Mouse (Mus musculus): Measurements from ENCODE around the gene H2afj. TPM values are rescaled to one million over a fixed set of nuclear protein-coding genes. Genes with fewer than 3 reads are reported as not detected.

Gene H2afj
- polyA plus RNA-seq, 1 experiment from 2014 or later, result 199 TPM

DNA sequence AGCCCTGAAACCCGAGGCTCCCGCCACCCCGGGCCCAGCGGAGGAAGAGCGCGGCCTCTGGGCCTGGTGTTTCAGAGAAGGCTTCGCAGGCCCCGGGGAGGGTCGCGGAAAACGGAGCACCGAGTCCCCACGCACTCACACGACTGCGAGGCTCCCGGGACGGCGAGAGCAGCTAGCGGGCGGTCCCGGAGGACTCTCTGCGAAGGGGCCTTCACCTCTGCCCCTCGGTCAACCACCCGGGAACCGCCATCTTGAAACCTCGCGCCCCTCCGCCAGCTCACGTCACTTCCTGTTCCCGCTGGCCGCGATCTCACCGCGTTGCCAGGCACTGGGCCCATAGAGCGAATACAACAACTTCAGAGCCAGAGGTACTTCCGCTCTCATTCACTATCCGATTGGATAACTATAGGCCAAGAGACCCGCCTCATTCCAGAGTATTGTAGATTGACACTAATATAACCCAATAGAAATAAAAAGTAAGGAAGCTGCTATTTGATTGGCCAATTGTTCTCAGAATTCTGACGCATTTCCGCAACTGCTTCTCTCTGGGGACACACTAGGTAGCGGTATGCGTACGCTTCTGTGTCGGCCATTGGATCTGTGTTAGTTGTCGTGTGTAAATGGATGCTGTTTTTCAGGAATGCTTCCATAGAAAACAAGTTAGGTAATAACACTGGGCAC is 20.0 kb downstream of the H2afj start, which contains the start of gene Wbp11:
Wbp11 (minus strand) TSS at position 353 of the 681 bp plus-strand sequence.
- Histone ChIP-seq H3K36me3 (peaks cover 7% of the 10 kb centered on the region; the same call in 1 of the 2 replicates), H3K9me3 (no peaks in the 10 kb centered on the region), H3K9ac (peak within 1 kb of the TSS; percentile 98), H3K4me1 (replicated peaks) (peaks cover 3% of the 10 kb centered on the region; the same call in 1 of the 2 replicates), H3K27ac (peak within 1 kb of the TSS; percentile 80), H3K27me3 (replicated peaks) (no peaks in the 10 kb centered on the region), H3K4me2 (replicated peaks) (peak within 1 kb of the TSS; percentile 74), H3K4me3 (replicated peaks) (peak within 1 kb of the TSS; percentile 98)
- ATAC-seq, result peak; percentile 100
- under 1% methylated on average over 45 of the region's 45 CpGs for WGBS

DNA sequence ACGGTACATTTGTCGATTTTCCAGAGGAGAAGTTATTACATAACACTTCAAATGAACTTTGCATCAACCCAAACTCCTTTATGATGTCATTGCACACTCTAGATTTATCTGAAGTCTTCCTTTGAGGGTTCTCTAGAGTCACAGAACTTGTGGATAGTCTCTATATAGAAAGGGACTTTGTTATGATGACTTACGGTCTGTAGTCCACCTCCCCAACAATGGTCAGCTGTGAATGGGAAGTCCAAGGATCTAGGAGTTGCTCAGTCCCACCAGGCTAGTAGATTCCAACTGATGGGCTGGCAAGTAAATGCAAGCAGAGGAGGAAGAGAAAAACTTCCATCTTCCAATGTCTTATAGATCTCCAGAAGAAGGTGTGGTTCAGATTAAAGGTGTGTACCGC is 20.6 kb downstream of the H2afj start:
- Histone ChIP-seq H3K27ac (peak overlapping the region; percentile 51; the same call in 1 of the 2 replicates), H3K4me3 (replicated peaks) (peak overlapping the region; percentile 44), H3K4me1 (replicated peaks) (peaks cover 3% of the 10 kb centered on the region; the same call in 1 of the 2 replicates), H3K9ac (no peak overlapping the region), H3K4me2 (replicated peaks) (peak overlapping the region; percentile 54), H3K36me3 (peaks cover 6% of the 10 kb centered on the region; the same call in 1 of the 2 replicates), H3K9me3 (no peaks in the 10 kb centered on the region), H3K27me3 (replicated peaks) (no peaks in the 10 kb centered on the region)
- ATAC-seq, result no peak
- WGBS, result 30% methylated on average over 4 of the region's 4 CpGs

DNA sequence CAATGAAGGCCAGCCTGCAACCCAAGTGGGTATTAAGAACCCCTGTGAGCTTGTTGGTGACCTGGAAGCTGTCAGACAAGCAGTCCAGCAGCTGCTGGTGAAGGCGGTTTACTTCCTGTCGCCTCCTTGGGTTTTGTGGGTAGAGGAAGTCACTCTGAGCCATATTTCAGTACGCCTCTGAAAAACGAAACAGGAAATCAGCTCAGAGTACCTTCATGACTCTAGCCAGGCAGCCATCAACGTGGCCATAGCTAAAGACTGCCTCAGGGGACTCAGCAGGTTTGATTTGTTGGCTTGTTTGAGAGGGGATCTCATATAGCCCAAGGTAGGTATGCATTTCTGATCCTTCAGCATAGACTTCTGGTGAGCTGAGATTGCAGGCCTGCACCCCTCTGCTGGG is 23.7 kb downstream of the H2afj start:
- ATAC-seq, result no peak
- Histone ChIP-seq H3K27me3 (replicated peaks) (no peaks in the 10 kb centered on the region), H3K4me2 (replicated peaks) (no peak overlapping the region), H3K36me3 (no peaks in the 10 kb centered on the region), H3K4me3 (replicated peaks) (no peak overlapping the region), H3K9ac (no peak overlapping the region), H3K9me3 (no peaks in the 10 kb centered on the region), H3K4me1 (replicated peaks) (peaks cover 3% of the 10 kb centered on the region; the same call in 1 of the 2 replicates), H3K27ac (no peak overlapping the region)
- WGBS, result 68% methylated on average over 5 of the region's 5 CpGs

DNA sequence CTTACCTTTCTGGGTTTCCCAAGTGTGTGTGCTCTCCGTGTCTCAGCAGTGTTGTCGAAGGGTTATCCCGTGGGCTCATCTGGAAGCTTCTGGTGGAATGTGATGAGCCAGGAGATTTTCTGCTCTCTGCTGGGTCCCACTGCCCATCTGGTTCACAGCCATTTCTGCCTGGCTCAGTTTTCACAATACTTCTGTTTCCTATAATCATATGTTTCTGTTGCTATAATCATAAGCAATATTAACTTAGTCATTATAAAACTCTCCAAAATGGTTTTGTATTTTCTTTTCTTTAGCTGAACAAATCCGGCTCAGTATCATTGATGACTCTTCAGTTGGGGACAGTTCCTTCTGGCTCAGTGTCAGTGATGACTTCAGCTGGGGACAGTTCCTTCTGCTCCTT is 27.3 kb downstream of the H2afj start, which contains the start of gene Smco3:
Smco3 (minus strand) TSS at position 101 of the 400 bp plus-strand sequence.
- WGBS, result 50% methylated on average over 4 of the region's 4 CpGs
- 0 out of 2 replicates have a peak within 1 kb of the TSS, but pooled peaks have one; percentile 15 for H3K4me2 ChIP-seq (replicated peaks)
- ATAC-seq, result no peak

GRCm38 (mm10) chr6:136837323-136837722 is 29.3 kb downstream of the H2afj start:
- H3K36me3 ChIP-seq, result no peaks in the 10 kb centered on the region
- H3K27me3 ChIP-seq (replicated peaks), result no peaks in the 10 kb centered on the region
- no peak overlapping the region for H3K9ac ChIP-seq
- H3K4me2 ChIP-seq (replicated peaks), result no peak overlapping the region
- ATAC-seq, result no peak
- H3K9me3 ChIP-seq, result no peaks in the 10 kb centered on the region
- H3K4me3 ChIP-seq (replicated peaks), result no peak overlapping the region
- H3K4me1 ChIP-seq (replicated peaks), result no peaks in the 10 kb centered on the region
- no peak overlapping the region for H3K27ac ChIP-seq
- WGBS, result 83% methylated on average over 3 of the region's 3 CpGs

More for the DNA sequence above, 27.3 kb downstream of the H2afj start, which contains the start of gene Smco3:
- Histone ChIP-seq H3K9ac (no peak within 1 kb of the TSS), H3K4me3 (replicated peaks) (no peak within 1 kb of the TSS), H3K27me3 (replicated peaks) (no peaks in the 10 kb centered on the region), H3K27ac (no peak within 1 kb of the TSS), H3K9me3 (no peaks in the 10 kb centered on the region), H3K4me1 (replicated peaks) (no peaks in the 10 kb centered on the region), H3K36me3 (no peaks in the 10 kb centered on the region)

GRCm38 (mm10) chr6:136844903-136845302 is 36.9 kb downstream of the H2afj start:
- Histone ChIP-seq H3K27me3 (replicated peaks) (no peaks in the 10 kb centered on the region), H3K4me3 (replicated peaks) (no peak overlapping the region), H3K4me2 (replicated peaks) (no peak overlapping the region), H3K36me3 (no peaks in the 10 kb centered on the region), H3K4me1 (replicated peaks) (no peaks in the 10 kb centered on the region), H3K27ac (no peak overlapping the region), H3K9ac (no peak overlapping the region), H3K9me3 (no peaks in the 10 kb centered on the region)
- no peak for ATAC-seq
- 71% methylated on average over 2 of the region's 2 CpGs for WGBS

DNA sequence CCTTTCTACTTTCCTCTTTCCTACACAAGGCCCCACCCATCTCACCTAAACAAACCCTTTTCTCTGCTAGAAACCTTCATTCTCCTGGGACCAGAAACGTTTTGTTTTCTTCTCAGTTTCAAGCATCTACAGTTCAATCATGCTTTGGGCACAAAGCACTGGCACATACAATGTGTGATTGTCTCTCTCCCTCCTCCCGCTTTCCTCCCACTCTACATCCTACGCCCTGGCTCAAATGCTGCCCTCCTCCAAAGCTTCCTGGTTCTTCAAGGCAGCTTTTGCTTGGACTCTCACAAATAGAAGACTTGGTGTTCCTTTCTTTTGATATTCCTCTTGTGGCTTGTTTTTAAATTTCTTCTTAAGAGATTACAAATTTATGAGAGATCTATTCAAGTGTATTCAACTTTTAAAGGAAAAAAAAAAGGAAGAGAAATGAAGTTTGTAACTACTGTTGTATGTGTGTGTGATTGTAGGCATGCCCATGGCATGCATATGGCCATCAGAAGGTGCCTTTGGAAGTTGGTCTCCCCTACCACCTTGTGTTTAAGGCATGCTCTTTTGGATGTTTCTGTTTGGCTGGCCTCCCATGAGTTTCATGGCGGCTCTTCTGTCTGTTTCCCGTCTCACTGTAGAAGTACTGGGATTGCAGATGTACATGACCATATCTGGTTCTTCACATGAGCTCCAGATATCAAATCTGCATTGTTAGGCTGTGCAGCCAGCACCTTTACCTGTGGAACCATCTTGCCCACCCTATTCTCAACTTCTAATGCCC is 37.8 kb downstream of the H2afj start:
- Histone ChIP-seq H3K27ac (no peak overlapping the region), H3K9me3 (no peaks in the 10 kb centered on the region), H3K36me3 (no peaks in the 10 kb centered on the region), H3K4me1 (replicated peaks) (no peaks in the 10 kb centered on the region), H3K27me3 (replicated peaks) (no peaks in the 10 kb centered on the region), H3K4me3 (replicated peaks) (no peak overlapping the region), H3K4me2 (replicated peaks) (no peak overlapping the region), H3K9ac (no peak overlapping the region)
- no peak for ATAC-seq
- 77% methylated on average over 5 of the region's 5 CpGs for WGBS

DNA sequence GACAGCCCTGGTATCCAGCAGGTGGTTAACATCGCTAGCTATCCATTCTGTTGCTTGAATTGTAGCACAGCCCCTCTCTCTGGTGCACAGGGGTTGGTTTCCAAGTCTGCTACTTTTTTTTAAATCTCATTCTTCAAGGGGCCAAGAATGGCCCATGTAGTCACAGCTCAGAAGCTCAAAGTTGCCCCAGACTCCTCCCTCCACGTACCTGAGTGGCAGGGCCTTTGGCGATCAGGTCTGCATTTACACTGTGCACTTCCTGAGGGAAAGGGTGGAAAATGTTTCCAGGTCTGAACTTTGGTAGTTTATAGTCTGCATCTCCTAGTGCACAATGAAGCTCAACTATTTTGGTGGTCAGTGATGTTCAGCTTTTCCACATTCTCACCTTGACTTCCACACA is 39.2 kb downstream of the H2afj start:
- H3K4me1 ChIP-seq (replicated peaks), result no peaks in the 10 kb centered on the region
- no peak overlapping the region for H3K4me2 ChIP-seq (replicated peaks)
- 89% methylated on average over 3 of the region's 3 CpGs for WGBS
- ATAC-seq, result no peak
- no peak overlapping the region for H3K27ac ChIP-seq
- H3K9me3 ChIP-seq, result no peaks in the 10 kb centered on the region
- no peaks in the 10 kb centered on the region for H3K36me3 ChIP-seq
- no peak overlapping the region for H3K9ac ChIP-seq
- H3K27me3 ChIP-seq (replicated peaks), result no peaks in the 10 kb centered on the region
- H3K4me3 ChIP-seq (replicated peaks), result no peak overlapping the region

DNA sequence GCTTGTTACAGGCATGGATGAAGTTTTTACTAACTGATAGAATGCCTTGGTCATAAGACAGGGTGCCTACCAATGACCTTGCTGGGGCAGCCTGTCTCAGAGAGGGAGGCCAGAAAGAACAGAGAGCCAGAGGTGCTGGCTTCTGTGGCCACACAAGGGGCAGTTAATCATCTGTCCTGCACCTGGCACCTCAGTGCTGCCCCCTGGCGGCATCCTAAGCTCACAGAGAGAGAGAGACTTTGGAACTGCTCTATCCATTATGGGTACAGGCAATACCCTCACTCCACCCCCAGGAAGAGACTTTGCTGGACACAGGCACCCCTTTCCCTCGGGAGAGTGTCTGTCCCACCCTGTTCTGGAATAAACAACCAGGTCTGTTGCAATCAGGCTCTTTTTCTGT is 39.7 kb downstream of the H2afj start:
- Histone ChIP-seq H3K4me3 (replicated peaks) (no peak overlapping the region), H3K9ac (no peak overlapping the region), H3K4me1 (replicated peaks) (no peaks in the 10 kb centered on the region), H3K4me2 (replicated peaks) (no peak overlapping the region), H3K36me3 (no peaks in the 10 kb centered on the region), H3K27me3 (replicated peaks) (no peaks in the 10 kb centered on the region), H3K27ac (no peak overlapping the region), H3K9me3 (no peaks in the 10 kb centered on the region)
- no peak for ATAC-seq
- WGBS, result 13% methylated on average over 2 of the region's 2 CpGs

- H3K9ac ChIP-seq, result no peak overlapping the region
- no peak for ATAC-seq
- no peak overlapping the region for H3K4me3 ChIP-seq (replicated peaks)
- WGBS, result 79% methylated on average over 8 of the region's 8 CpGs
- H3K27me3 ChIP-seq (replicated peaks), result no peaks in the 10 kb centered on the region
- no peaks in the 10 kb centered on the region for H3K9me3 ChIP-seq
- H3K4me1 ChIP-seq (replicated peaks), result no peaks in the 10 kb centered on the region
- H3K4me2 ChIP-seq (replicated peaks), result no peak overlapping the region
- H3K27ac ChIP-seq, result no peak overlapping the region
- H3K36me3 ChIP-seq, result no peaks in the 10 kb centered on the region
Measured at GRCm38 (mm10) chr6:136848399-136848798, 40.4 kb downstream of the H2afj start.

DNA sequence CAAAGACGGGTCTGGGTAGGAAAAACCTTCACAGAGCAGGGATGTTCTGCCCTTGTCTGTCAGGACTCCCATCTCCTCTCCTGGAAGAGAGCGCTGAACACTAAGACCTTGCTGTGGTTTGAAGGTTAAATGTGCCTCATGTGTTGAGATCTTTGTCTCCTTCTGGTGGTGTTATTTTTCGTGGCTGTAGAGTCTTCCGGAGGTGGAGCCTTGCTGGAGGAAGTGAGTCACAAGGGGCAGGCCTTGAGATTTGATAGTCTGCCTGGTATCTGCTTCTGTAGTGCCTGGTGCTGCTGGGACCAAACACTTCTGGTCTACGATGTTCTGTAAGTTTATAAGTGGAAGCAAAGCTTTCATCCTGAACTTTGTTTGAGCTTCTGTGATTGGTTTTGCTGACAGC is 40.9 kb downstream of the H2afj start:
- H3K36me3 ChIP-seq, result no peaks in the 10 kb centered on the region
- H3K27ac ChIP-seq, result no peak overlapping the region
- H3K9me3 ChIP-seq, result no peaks in the 10 kb centered on the region
- no peak overlapping the region for H3K4me2 ChIP-seq (replicated peaks)
- no peak for ATAC-seq
- no peaks in the 10 kb centered on the region for H3K4me1 ChIP-seq (replicated peaks)
- no peak overlapping the region for H3K4me3 ChIP-seq (replicated peaks)
- H3K27me3 ChIP-seq (replicated peaks), result no peaks in the 10 kb centered on the region
- 89% methylated on average over 5 of the region's 5 CpGs for WGBS
- no peak overlapping the region for H3K9ac ChIP-seq

GRCm38 (mm10) chr6:136850267-136850666 is 42.2 kb downstream of the H2afj start:
- H3K4me2 ChIP-seq (replicated peaks), result no peak overlapping the region
- no peak overlapping the region for H3K9ac ChIP-seq
- ATAC-seq, result no peak
- no peak overlapping the region for H3K27ac ChIP-seq
- no peaks in the 10 kb centered on the region for H3K4me1 ChIP-seq (replicated peaks)
- H3K36me3 ChIP-seq, result no peaks in the 10 kb centered on the region
- no peaks in the 10 kb centered on the region for H3K27me3 ChIP-seq (replicated peaks)
- 66% methylated on average over 6 of the region's 6 CpGs for WGBS
- H3K4me3 ChIP-seq (replicated peaks), result no peak overlapping the region
- no peaks in the 10 kb centered on the region for H3K9me3 ChIP-seq

Data from intestine, embryonic 15.5 days (tissue).